Mouse (Mus musculus): Measurements from ENCODE around the gene Gm21762. TPM values are rescaled to one million over a fixed set of nuclear protein-coding genes. Genes with fewer than 3 reads are reported as not detected.
"Not testable (repeated sequence)": the region's sequence is repeated elsewhere in the genome, so short reads cannot be mapped to it uniquely, and the experiment has no call there.

Gene Gm21762
- not detected in 2 replicates for polyA plus RNA-seq (2014; fragmentation: Nextera tagmentation; extraction: Ambion mirVana)

- not testable (repeated sequence) for H3K4me3 ChIP-seq (ENCODE audit: low read depth, low read length); H3K4me2 ChIP-seq (ENCODE audit: low read length); H3K9ac ChIP-seq (ENCODE audit: low read length); H3K36me3 ChIP-seq (ENCODE audit: control insufficient read depth, insufficient read depth, low read length); H3K27me3 ChIP-seq (replicated peaks; ENCODE audit: control insufficient read depth, insufficient read depth, low read length); DNase-seq (ENCODE audit: low spot score); ATAC-seq; H3K4me1 ChIP-seq (ENCODE audit: control insufficient read depth, insufficient read depth, low read length); H3K9me3 ChIP-seq (replicated peaks; ENCODE audit: control insufficient read depth, low read length); H3K27ac ChIP-seq (ENCODE audit: low read depth, low read length)
- no CpG with 5 or more reads among the region's 2 CpGs for WGBS
These were observed at the start of gene Gm21762 for GRCm38 (mm10) chr13:120215847-120216246. Gene Gm21762, minus strand, starts transcription at chr13:120215947.

- not testable (repeated sequence) for DNase-seq (ENCODE audit: low spot score); ATAC-seq; H3K27me3 ChIP-seq (replicated peaks; ENCODE audit: control insufficient read depth, insufficient read depth, low read length); H3K27ac ChIP-seq (ENCODE audit: low read depth, low read length); H3K9me3 ChIP-seq (replicated peaks; ENCODE audit: control insufficient read depth, low read length); H3K9ac ChIP-seq (ENCODE audit: low read length); H3K4me2 ChIP-seq (ENCODE audit: low read length); H3K4me1 ChIP-seq (ENCODE audit: control insufficient read depth, insufficient read depth, low read length); H3K36me3 ChIP-seq (ENCODE audit: control insufficient read depth, insufficient read depth, low read length); H3K4me3 ChIP-seq (ENCODE audit: low read depth, low read length)
- WGBS, result 89% methylated on average over 2 of the region's 2 CpGs
These were observed 47.1 kb upstream of the Gm21762 start, which contains the start of gene AF067061 for GRCm38 (mm10) chr13:120262870-120263269. Gene AF067061, plus strand, starts transcription at chr13:120263114.

GRCm38 (mm10) chr13:120259718-120260117, 44.0 kb upstream of the Gm21762 start:
- not testable (repeated sequence) for H3K27me3 ChIP-seq (replicated peaks; ENCODE audit: control insufficient read depth, insufficient read depth, low read length); H3K4me1 ChIP-seq (ENCODE audit: control insufficient read depth, insufficient read depth, low read length); H3K27ac ChIP-seq (ENCODE audit: low read depth, low read length); H3K9me3 ChIP-seq (replicated peaks; ENCODE audit: control insufficient read depth, low read length); ATAC-seq; H3K9ac ChIP-seq (ENCODE audit: low read length); H3K4me2 ChIP-seq (ENCODE audit: low read length); H3K4me3 ChIP-seq (ENCODE audit: low read depth, low read length); H3K36me3 ChIP-seq (ENCODE audit: control insufficient read depth, insufficient read depth, low read length); DNase-seq (ENCODE audit: low spot score)
- WGBS, result 72% methylated on average over 3 of the region's 3 CpGs

GRCm38 (mm10) chr13:120258817-120259658, 43.3 kb upstream of the Gm21762 start:
- not testable (repeated sequence) for H3K27ac ChIP-seq (ENCODE audit: low read depth, low read length); H3K9ac ChIP-seq (ENCODE audit: low read length); H3K4me1 ChIP-seq (ENCODE audit: control insufficient read depth, insufficient read depth, low read length); H3K4me2 ChIP-seq (ENCODE audit: low read length); H3K27me3 ChIP-seq (replicated peaks; ENCODE audit: control insufficient read depth, insufficient read depth, low read length); H3K9me3 ChIP-seq (replicated peaks; ENCODE audit: control insufficient read depth, low read length); ATAC-seq; H3K36me3 ChIP-seq (ENCODE audit: control insufficient read depth, insufficient read depth, low read length); H3K4me3 ChIP-seq (ENCODE audit: low read depth, low read length); DNase-seq (ENCODE audit: low spot score)
- 92% methylated on average over 3 of the region's 3 CpGs for WGBS

GRCm38 (mm10) chr13:120251208-120251924, 35.6 kb upstream of the Gm21762 start:
- ATAC-seq; H3K4me2 ChIP-seq (ENCODE audit: low read length); H3K36me3 ChIP-seq (ENCODE audit: control insufficient read depth, insufficient read depth, low read length); H3K4me3 ChIP-seq (ENCODE audit: low read depth, low read length); H3K4me1 ChIP-seq (ENCODE audit: control insufficient read depth, insufficient read depth, low read length); H3K27me3 ChIP-seq (replicated peaks; ENCODE audit: control insufficient read depth, insufficient read depth, low read length); H3K9ac ChIP-seq (ENCODE audit: low read length); H3K9me3 ChIP-seq (replicated peaks; ENCODE audit: control insufficient read depth, low read length); DNase-seq (ENCODE audit: low spot score); H3K27ac ChIP-seq (ENCODE audit: low read depth, low read length): not testable (repeated sequence)
- WGBS, result 83% methylated on average over 2 of the region's 3 CpGs

GRCm38 (mm10) chr13:120238811-120239210, 23.1 kb upstream of the Gm21762 start, which contains the start of gene Gm21731:
Gene Gm21731, plus strand, starts transcription at chr13:120239111.
- ATAC-seq; H3K4me3 ChIP-seq (ENCODE audit: low read depth, low read length); H3K9me3 ChIP-seq (replicated peaks; ENCODE audit: control insufficient read depth, low read length); H3K36me3 ChIP-seq (ENCODE audit: control insufficient read depth, insufficient read depth, low read length); H3K27me3 ChIP-seq (replicated peaks; ENCODE audit: control insufficient read depth, insufficient read depth, low read length); H3K4me1 ChIP-seq (ENCODE audit: control insufficient read depth, insufficient read depth, low read length); H3K4me2 ChIP-seq (ENCODE audit: low read length); DNase-seq (ENCODE audit: low spot score); H3K27ac ChIP-seq (ENCODE audit: low read depth, low read length); H3K9ac ChIP-seq (ENCODE audit: low read length): not testable (repeated sequence)

- H3K27ac ChIP-seq (ENCODE audit: low read depth, low read length); H3K27me3 ChIP-seq (replicated peaks; ENCODE audit: control insufficient read depth, insufficient read depth, low read length); ATAC-seq; H3K4me1 ChIP-seq (ENCODE audit: control insufficient read depth, insufficient read depth, low read length); H3K4me2 ChIP-seq (ENCODE audit: low read length); DNase-seq (ENCODE audit: low spot score); H3K9ac ChIP-seq (ENCODE audit: low read length); H3K4me3 ChIP-seq (ENCODE audit: low read depth, low read length); H3K9me3 ChIP-seq (replicated peaks; ENCODE audit: control insufficient read depth, low read length); H3K36me3 ChIP-seq (ENCODE audit: control insufficient read depth, insufficient read depth, low read length): not testable (repeated sequence)
- WGBS, result 74% methylated on average over 13 of the region's 25 CpGs
These were observed 16.8 kb upstream of the Gm21762 start for GRCm38 (mm10) chr13:120232447-120233049.

GRCm38 (mm10) chr13:120231798-120232197, 16.1 kb upstream of the Gm21762 start:
- ATAC-seq, result peak; percentile 48
- not testable (repeated sequence) for H3K4me1 ChIP-seq (ENCODE audit: control insufficient read depth, insufficient read depth, low read length); H3K4me2 ChIP-seq (ENCODE audit: low read length); H3K9ac ChIP-seq (ENCODE audit: low read length); DNase-seq (ENCODE audit: low spot score); H3K36me3 ChIP-seq (ENCODE audit: control insufficient read depth, insufficient read depth, low read length); H3K27ac ChIP-seq (ENCODE audit: low read depth, low read length); H3K4me3 ChIP-seq (ENCODE audit: low read depth, low read length); H3K27me3 ChIP-seq (replicated peaks; ENCODE audit: control insufficient read depth, insufficient read depth, low read length); H3K9me3 ChIP-seq (replicated peaks; ENCODE audit: control insufficient read depth, low read length)
- 95% methylated on average over 15 of the region's 17 CpGs for WGBS
